Mouse (Mus musculus) MEL (cell line): ENCODE data around the gene Trir. TPM values are rescaled to one million over a fixed set of nuclear protein-coding genes. Genes with fewer than 3 reads are reported as not detected.
A peak's percentile ranks its signal among the peaks of the same experiment; 100 is the strongest.

Experiments used
- DNase-seq: peaks from one replicate; pipeline ENCODE4 v3.0.0; 2011; ENCODE audit warnings: low read depth, low spot score
- H3K27ac ChIP-seq: 2 replicates; pipeline ENCODE4 v1.5.1; 2012; ENCODE audit warnings: low read depth, mild to moderate bottlenecking, control low read depth, low read length, moderate library complexity; ENCODE audit not compliant: control insufficient read depth
- H3K27me3 ChIP-seq, 2 experiments: fragments of 150-350 bp in 1 of 2; sonication (generic) in 1 of 2; 2 replicates each; pipeline ENCODE4 v1.6.1; 2012; ENCODE audit warnings: low read length in 2 of 2, mild to moderate bottlenecking in 2 of 2, improper control_type of control experiment in 1 of 2, moderate library complexity in 1 of 2; ENCODE audit not compliant: insufficient read depth in 2 of 2, control insufficient read depth in 1 of 2
- H3K36me3 ChIP-seq, 2 experiments: 2 replicates each; pipeline ENCODE4 v1.6.1; 2012 to 2014; ENCODE audit warnings: low read length in 2 of 2, improper control_type of control experiment in 1 of 2, inconsistent platforms in 1 of 2, mild to moderate bottlenecking in 1 of 2; ENCODE audit not compliant: insufficient read depth in 2 of 2, control insufficient read depth in 1 of 2
- H3K4me1 ChIP-seq, 2 experiments: fragments of 150-350 bp in 1 of 2; sonication (generic) in 1 of 2; 2 replicates each; pipeline ENCODE4 v1.6.1; 2012; ENCODE audit warnings: low read length in 2 of 2, improper control_type of control experiment in 1 of 2, mild to moderate bottlenecking in 1 of 2; ENCODE audit not compliant: insufficient read depth in 2 of 2, control insufficient read depth in 1 of 2
- H3K4me3 ChIP-seq, 2 experiments: fragments of 150-350 bp in 1 of 2; sonication (generic) in 1 of 2; 2 replicates each; pipeline ENCODE4 v1.5.1; 2012; ENCODE audit warnings: low read depth in 2 of 2, low read length in 2 of 2, mild to moderate bottlenecking in 2 of 2, moderate library complexity in 2 of 2, control low read depth in 1 of 2, improper control_type of control experiment in 1 of 2; ENCODE audit not compliant: control insufficient read depth in 1 of 2, insufficient read depth in 1 of 2
- H3K79me2 ChIP-seq: 2 replicates; pipeline ENCODE4 v1.6.1; 2012; ENCODE audit warnings: mild to moderate bottlenecking, low read length, moderate library complexity; ENCODE audit not compliant: control insufficient read depth, poor library complexity, insufficient read depth
- H3K9ac ChIP-seq: 2 replicates; pipeline ENCODE4 v1.6.1; 2012; ENCODE audit warnings: low read depth, mild to moderate bottlenecking, control low read depth, low read length, moderate library complexity; ENCODE audit not compliant: control insufficient read depth, poor library complexity, severe bottlenecking
- H3K9me3 ChIP-seq: fragments of 150-350 bp; sonication (generic); replicated peaks from 2 replicates; pipeline ENCODE4 v1.6.1; 2012; ENCODE audit warnings: mild to moderate bottlenecking, low read length, improper control_type of control experiment, moderate library complexity; ENCODE audit not compliant: insufficient read depth
- CHD2 ChIP-seq: IDR thresholded peaks from 2 replicates; pipeline ENCODE4 v1.6.1; 2011; ENCODE audit warnings: low read length, improper control_type of control experiment
- CTCF ChIP-seq, 3 experiments: IDR thresholded peaks in 2 of 3; conservative IDR thresholded peaks in 1 of 3; 2 replicates each; pipeline ENCODE4 v1.5.1; 2011 to 2012; ENCODE audit warnings: low read length in 3 of 3, low read depth in 2 of 3, mild to moderate bottlenecking in 2 of 3, improper control_type of control experiment in 1 of 3, inconsistent platforms in 1 of 3, mixed read lengths in 1 of 3, moderate library complexity in 1 of 3; ENCODE audit not compliant: control insufficient read depth in 1 of 3, insufficient read depth in 1 of 3, poor library complexity in 1 of 3, severe bottlenecking in 1 of 3
- ELF1 ChIP-seq: IDR thresholded peaks from 2 replicates; pipeline ENCODE4 v1.6.1; 2014; ENCODE audit warnings: low read depth, mild to moderate bottlenecking, inconsistent platforms, low read length, improper control_type of control experiment, moderate library complexity
- EP300 ChIP-seq, 2 experiments: IDR thresholded peaks; 2 replicates each; pipeline ENCODE4 v1.6.1; 2011; ENCODE audit warnings: improper control_type of control experiment in 2 of 2, low read length in 2 of 2, low read depth in 1 of 2, mild to moderate bottlenecking in 1 of 2
- ETS1 ChIP-seq: IDR thresholded peaks from 2 replicates; pipeline ENCODE4 v1.6.1; 2012; ENCODE audit warnings: low read depth, mild to moderate bottlenecking, inconsistent platforms, low read length, improper control_type of control experiment, moderate library complexity
- GABPA ChIP-seq: IDR thresholded peaks from 2 replicates; pipeline ENCODE4 v1.6.1; 2012; ENCODE audit warnings: low read depth, mild to moderate bottlenecking, inconsistent platforms, low read length, improper control_type of control experiment, moderate library complexity
- GATA1 ChIP-seq: IDR thresholded peaks from 2 replicates; pipeline ENCODE4 v1.6.1; 2011; ENCODE audit warnings: low read depth, low read length, improper control_type of control experiment
- JUND ChIP-seq: IDR thresholded peaks from 2 replicates; pipeline ENCODE4 v1.6.1; 2011; ENCODE audit warnings: low read depth, mild to moderate bottlenecking, improper control_type of control experiment, low read length
- MXI1 ChIP-seq: IDR thresholded peaks from 2 replicates; pipeline ENCODE4 v1.6.1; 2011; ENCODE audit warnings: mild to moderate bottlenecking, low read depth, low read length, improper control_type of control experiment
- MYC ChIP-seq: IDR thresholded peaks from 2 replicates; pipeline ENCODE4 v1.6.1; 2011; ENCODE audit warnings: low read depth, mild to moderate bottlenecking, low read length, improper control_type of control experiment, moderate library complexity
- NELFE ChIP-seq: IDR thresholded peaks from 2 replicates; pipeline ENCODE4 v1.6.1; 2011; ENCODE audit warnings: low read depth, low read length, improper control_type of control experiment
- NRF1 ChIP-seq: IDR thresholded peaks from 2 replicates; pipeline ENCODE4 v1.6.1; 2014; ENCODE audit warnings: low read depth, mild to moderate bottlenecking, inconsistent platforms, low read length, improper control_type of control experiment, moderate library complexity; ENCODE audit not compliant: poor library complexity, insufficient read depth, severe bottlenecking
- RCOR1 ChIP-seq: IDR thresholded peaks from 2 replicates; pipeline ENCODE4 v1.6.1; 2012; ENCODE audit warnings: low read depth, mild to moderate bottlenecking, inconsistent platforms, low read length, improper control_type of control experiment
- SMC3 ChIP-seq: IDR thresholded peaks from 2 replicates; pipeline ENCODE4 v1.6.1; 2011; ENCODE audit warnings: low read depth, low read length, improper control_type of control experiment
- TBP ChIP-seq: IDR thresholded peaks from 2 replicates; pipeline ENCODE4 v1.8.0; 2011; ENCODE audit warnings: low read depth, low read length, improper control_type of control experiment
- TCF12 ChIP-seq: IDR thresholded peaks from 2 replicates; pipeline ENCODE4 v1.6.1; 2014; ENCODE audit warnings: low read depth, mild to moderate bottlenecking, inconsistent platforms, low read length, improper control_type of control experiment, moderate library complexity
- USF1 ChIP-seq: IDR thresholded peaks from 2 replicates; pipeline ENCODE4 v1.6.1; 2014; ENCODE audit warnings: low read depth, mild to moderate bottlenecking, inconsistent platforms, low read length, improper control_type of control experiment, moderate library complexity
- USF2 ChIP-seq, 2 experiments: IDR thresholded peaks; 2 replicates each; pipeline ENCODE4 v1.6.1; 2011 to 2012; ENCODE audit warnings: improper control_type of control experiment in 2 of 2, low read length in 2 of 2, borderline replicate concordance in 1 of 2, inconsistent platforms in 1 of 2, low read depth in 1 of 2, mild to moderate bottlenecking in 1 of 2; ENCODE audit not compliant: insufficient read depth in 1 of 2
- ZKSCAN1 ChIP-seq: IDR thresholded peaks from 2 replicates; pipeline ENCODE4 v1.6.1; 2012; ENCODE audit warnings: low read depth, mild to moderate bottlenecking, inconsistent platforms, low read length, improper control_type of control experiment, moderate library complexity
- ZNF384 ChIP-seq: IDR thresholded peaks from 2 replicates; pipeline ENCODE4 v1.6.1; 2012; ENCODE audit warnings: low read depth, mild to moderate bottlenecking, inconsistent platforms, low read length, improper control_type of control experiment
- polyA plus RNA-seq, 2 experiments: library from polyadenylated mRNA; stranded (reverse) in 1 of 2; unstranded in 1 of 2; fragments of >175 nt in 1 of 2; fragments of >200 nt in 1 of 2; gene quantifications; 2 replicates each; pipeline versions ENCODE4 v1.2.1 to v1.2.4; 2012; ENCODE audit warnings: low replicate concordance in 2 of 2, low read depth in 1 of 2; ENCODE audit not compliant: insufficient read length in 2 of 2, insufficient read depth in 1 of 2, missing spikeins in 1 of 2
- total RNA-seq: library from RNA; depleted of rRNA; stranded (reverse); fragments of 300-350 nt; gene quantifications from 2 replicates; pipeline ENCODE4 v1.2.3, GENCODE M21; 2012

The Trir gene
- total and polyA plus RNA-seq, 3 experiments, result 264 to 442 (median 283) TPM

- Histone ChIP-seq H3K9me3 (no peaks in the 10 kb centered on the region), H3K79me2 (peaks cover 2% of the 10 kb centered on the region; the same call in 1 of the 2 replicates), H3K27me3 (no peaks in the 10 kb centered on the region), H3K4me3 (no peak overlapping the region), H3K4me1 (no peaks in the 10 kb centered on the region), H3K9ac (no peak overlapping the region), H3K27ac (no peak overlapping the region), H3K36me3 (no peaks in the 10 kb centered on the region)
- TF ChIP-seq TBP, result no peak
- TF ChIP-seq ZKSCAN1, result no peak
- no peak for TF ChIP-seq GABPA
- no peak for TF ChIP-seq USF1
- no peak for TF ChIP-seq TCF12
- TF ChIP-seq NRF1, result no peak
- no peak for TF ChIP-seq GATA1
- TF ChIP-seq NELFE, result no peak
- TF ChIP-seq ELF1, result no peak
- no peak for TF ChIP-seq JUND
- no peak for TF ChIP-seq EP300 (IDR thresholded peaks at IDR 0.05; ENCODE audit: low read depth in 1 of 2, low read length in 2 of 2)
- no peak for TF ChIP-seq ETS1
- TF ChIP-seq SMC3, result no peak
- no peak for TF ChIP-seq CHD2
- TF ChIP-seq MYC, result no peak
- no peak for TF ChIP-seq ZNF384
- no peak for TF ChIP-seq RCOR1
- TF ChIP-seq MXI1, result no peak
- no peak for DNase-seq
Observed at GRCm38 (mm10) chr8:85017209-85017608, 9.4 kb upstream of the Trir start.

- DNase-seq, result no peak
- no peak overlapping the region for H3K27ac ChIP-seq
- no peak overlapping the region for H3K4me3 ChIP-seq
- TF ChIP-seq USF2 (IDR thresholded peaks at IDR 0.05; ENCODE audit: borderline replicate concordance in 1 of 2, insufficient read depth in 1 of 2, low read depth in 1 of 2, low read length in 2 of 2) (no peak), CTCF (IDR thresholded peaks at IDR 0.05 in 2 of 3, conservative IDR thresholded peaks at IDR 0.05 in 1 of 3; ENCODE audit: control insufficient read depth in 1 of 3, insufficient read depth in 1 of 3, low read depth in 2 of 3, low read length in 3 of 3, poor library complexity in 1 of 3, severe bottlenecking in 1 of 3) (peak in 2 of 3 experiments; percentile 6 to 15; a peak in 1 of 6 replicates)
- TF ChIP-seq, all 39 proteins: peak for 1
- H3K27me3 ChIP-seq, result no peaks in the 10 kb centered on the region
- peaks cover 18% of the 10 kb centered on the region for H3K79me2 ChIP-seq
- H3K4me1 ChIP-seq, result peaks cover 3 to 5% of the 10 kb centered on the region in 2 experiments; a peak in 3 of 4 replicates
- H3K36me3 ChIP-seq, result peaks cover 0 to 5% of the 10 kb centered on the region in 2 experiments; a peak in 2 of 4 replicates
- no peak overlapping the region for H3K9ac ChIP-seq
- no peaks in the 10 kb centered on the region for H3K9me3 ChIP-seq
Observed at GRCm38 (mm10) chr8:85021514-85022055, 5.0 kb upstream of the Trir start.
